Mouse (Mus musculus): ENCODE results near the gene Methig1.
A peak's percentile ranks its signal among the peaks of the same experiment; 100 is the strongest.
"Not testable (repeated sequence)": the region's sequence is repeated elsewhere in the genome, so short reads cannot be mapped to it uniquely, and the experiment has no call there.

Methig1 gene

GRCm38 (mm10) chr15:100352711-100353250, at the start of gene Methig1, which contains the start of gene Mettl7a2:
Gene Methig1, plus strand, starts transcription at chr15:100353149.
Gene Mettl7a2, plus strand, starts transcription at chr15:100353200.
- no peak for ATAC-seq (ENCODE audit: low TSS enrichment)

DNA sequence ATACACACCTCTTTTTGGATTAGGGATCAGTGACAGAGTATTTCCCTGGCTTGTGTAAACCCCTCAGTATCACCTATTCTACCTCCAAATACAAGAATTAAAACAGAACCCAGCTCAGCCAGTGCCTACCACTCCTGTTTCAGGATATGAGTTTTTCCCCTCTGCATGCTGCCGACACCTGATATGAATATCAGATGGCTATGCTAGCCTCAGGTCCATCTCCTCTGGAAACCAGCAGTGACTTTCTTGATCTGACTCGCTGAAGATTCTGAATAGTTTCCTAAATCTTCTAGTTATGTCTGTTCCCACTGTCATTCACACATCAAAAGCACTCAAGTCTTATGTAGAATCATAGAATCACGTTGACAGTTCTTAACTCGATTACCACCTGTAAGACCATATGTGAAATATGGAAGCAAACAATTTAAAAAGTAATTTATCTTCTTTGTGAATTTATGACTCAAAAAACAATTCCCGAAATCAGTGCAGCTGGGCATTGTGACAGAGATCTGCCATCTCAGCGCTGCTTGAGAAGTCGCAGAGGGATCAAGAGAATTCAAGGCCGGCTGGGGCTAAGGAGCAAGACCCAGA, 49.4 kb upstream of the Methig1 start:
- ATAC-seq (ENCODE audit: low TSS enrichment) = no peak

DNA sequence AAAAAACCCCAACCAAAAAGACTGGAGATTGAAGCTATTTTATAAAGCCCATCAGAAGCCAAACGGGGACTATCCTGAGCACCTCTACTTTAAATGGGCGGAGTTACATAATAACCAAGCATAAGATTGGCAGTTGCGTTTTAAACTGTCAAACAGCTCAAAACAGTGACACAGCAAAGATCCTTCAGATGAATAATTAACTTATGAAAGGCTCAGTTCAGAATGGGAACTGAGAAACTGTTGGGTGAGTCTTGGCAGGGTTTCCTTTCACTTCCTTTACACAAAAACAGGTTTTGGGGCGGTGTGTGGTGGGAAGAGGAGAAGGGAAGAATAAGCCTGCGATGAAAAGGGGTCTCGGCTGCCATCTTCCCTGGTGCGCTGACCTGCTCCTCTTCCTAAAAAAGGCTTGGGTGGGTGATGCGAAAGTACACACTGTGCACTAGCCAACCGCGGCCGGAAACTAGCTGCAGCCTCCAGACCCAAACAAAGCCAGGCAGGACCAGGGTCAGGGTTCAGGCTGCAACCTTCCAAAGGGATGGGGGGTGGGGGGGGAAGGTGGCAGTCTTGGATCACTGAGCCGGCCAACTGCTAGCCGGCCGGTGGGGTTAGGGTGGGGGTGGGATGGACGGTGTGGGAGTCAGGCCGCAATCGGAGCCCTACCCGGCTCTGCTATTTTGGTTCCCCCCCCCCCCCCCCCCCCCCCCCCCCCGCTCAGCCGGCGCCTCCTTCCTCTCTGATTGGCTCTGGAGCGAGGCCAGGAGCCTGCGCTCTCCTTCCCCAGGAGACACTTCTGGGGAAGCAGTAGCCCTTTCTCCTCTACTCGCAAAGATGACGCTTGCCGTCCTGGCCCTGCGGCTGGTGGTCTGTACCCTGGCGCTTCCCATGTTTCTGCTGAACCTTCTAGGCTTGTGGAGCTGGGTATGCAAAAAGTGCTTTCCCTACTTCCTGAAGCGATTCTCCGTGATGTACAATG, 48.6 kb upstream of the Methig1 start, which contains the start of gene Mettl7a1:
TSS of gene Mettl7a1 (plus strand) at position 122 of the 973 bp plus-strand sequence.
- ATAC-seq (ENCODE audit: low TSS enrichment) = peak; percentile 69

GRCm38 (mm10) chr15:100306201-100306600, 46.7 kb upstream of the Methig1 start:
- no peak for ATAC-seq (ENCODE audit: low TSS enrichment)

- not testable (repeated sequence) for ATAC-seq (ENCODE audit: low TSS enrichment)
Measured at GRCm38 (mm10) chr15:100307438-100308096, 45.4 kb upstream of the Methig1 start.

DNA sequence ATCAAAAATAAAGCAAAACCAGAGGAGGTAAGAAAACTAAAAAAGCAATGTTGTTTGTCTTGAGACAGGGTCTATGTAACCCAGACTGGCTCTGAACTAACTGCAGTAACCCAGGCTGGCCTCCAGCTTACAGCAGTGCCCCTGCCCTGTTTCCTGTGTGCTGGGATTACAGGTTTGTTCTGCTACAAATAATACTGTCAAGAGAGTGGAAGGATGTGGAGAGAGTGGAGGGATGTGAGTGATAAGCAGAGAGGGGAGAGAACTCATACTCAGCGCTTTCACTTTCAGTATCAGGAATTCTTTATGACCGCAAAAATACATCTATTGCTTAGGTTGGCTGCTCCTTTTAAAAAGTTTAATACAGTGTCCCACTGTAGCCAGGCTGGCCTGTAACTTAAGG, 40.6 kb upstream of the Methig1 start:
- ATAC-seq (ENCODE audit: low TSS enrichment) = no peak

- no peak for ATAC-seq (ENCODE audit: low TSS enrichment)
Measured at GRCm38 (mm10) chr15:100314448-100315145, 38.4 kb upstream of the Methig1 start.

GRCm38 (mm10) chr15:100318014-100318671, 34.8 kb upstream of the Methig1 start:
- ATAC-seq (ENCODE audit: low TSS enrichment) = not testable (repeated sequence)

GRCm38 (mm10) chr15:100319884-100320283, 33.1 kb upstream of the Methig1 start:
- ATAC-seq (ENCODE audit: low TSS enrichment) = no peak

- no peak for ATAC-seq (ENCODE audit: low TSS enrichment)
Measured at GRCm38 (mm10) chr15:100320295-100320905, 32.5 kb upstream of the Methig1 start.

GRCm38 (mm10) chr15:100321134-100321533, 31.8 kb upstream of the Methig1 start:
- ATAC-seq (ENCODE audit: low TSS enrichment) = no peak

- ATAC-seq (ENCODE audit: low TSS enrichment) = peak; percentile 55; the same call in 1 of the 2 replicates
Measured at GRCm38 (mm10) chr15:100324021-100324591, 28.8 kb upstream of the Methig1 start.

GRCm38 (mm10) chr15:100325235-100325634, 27.7 kb upstream of the Methig1 start:
- no peak for ATAC-seq (ENCODE audit: low TSS enrichment)

GRCm38 (mm10) chr15:100328089-100328488, 24.9 kb upstream of the Methig1 start:
- ATAC-seq (ENCODE audit: low TSS enrichment) = not testable (repeated sequence)

GRCm38 (mm10) chr15:100329336-100329735, 23.6 kb upstream of the Methig1 start:
- ATAC-seq (ENCODE audit: low TSS enrichment) = not testable (repeated sequence)

DNA sequence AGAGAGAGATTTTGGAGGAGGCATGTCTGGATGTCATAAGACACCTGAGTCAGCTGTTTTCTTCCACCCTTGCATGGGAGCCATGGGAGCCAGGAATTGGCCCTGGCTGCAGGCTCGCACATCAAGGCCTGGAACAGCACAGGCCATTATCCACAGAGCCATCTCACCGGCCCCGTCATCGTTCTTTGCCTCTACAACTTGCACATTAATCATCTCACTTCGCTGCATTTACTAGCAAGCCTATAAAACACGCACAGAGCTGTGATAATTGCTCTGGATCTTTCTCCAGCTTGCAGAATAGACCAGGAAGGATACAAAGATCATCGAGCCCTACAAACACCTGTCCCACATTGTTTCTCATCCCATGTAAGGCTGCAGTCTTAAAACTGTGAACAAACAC, 22.2 kb upstream of the Methig1 start:
- ATAC-seq (ENCODE audit: low TSS enrichment) = no peak

DNA sequence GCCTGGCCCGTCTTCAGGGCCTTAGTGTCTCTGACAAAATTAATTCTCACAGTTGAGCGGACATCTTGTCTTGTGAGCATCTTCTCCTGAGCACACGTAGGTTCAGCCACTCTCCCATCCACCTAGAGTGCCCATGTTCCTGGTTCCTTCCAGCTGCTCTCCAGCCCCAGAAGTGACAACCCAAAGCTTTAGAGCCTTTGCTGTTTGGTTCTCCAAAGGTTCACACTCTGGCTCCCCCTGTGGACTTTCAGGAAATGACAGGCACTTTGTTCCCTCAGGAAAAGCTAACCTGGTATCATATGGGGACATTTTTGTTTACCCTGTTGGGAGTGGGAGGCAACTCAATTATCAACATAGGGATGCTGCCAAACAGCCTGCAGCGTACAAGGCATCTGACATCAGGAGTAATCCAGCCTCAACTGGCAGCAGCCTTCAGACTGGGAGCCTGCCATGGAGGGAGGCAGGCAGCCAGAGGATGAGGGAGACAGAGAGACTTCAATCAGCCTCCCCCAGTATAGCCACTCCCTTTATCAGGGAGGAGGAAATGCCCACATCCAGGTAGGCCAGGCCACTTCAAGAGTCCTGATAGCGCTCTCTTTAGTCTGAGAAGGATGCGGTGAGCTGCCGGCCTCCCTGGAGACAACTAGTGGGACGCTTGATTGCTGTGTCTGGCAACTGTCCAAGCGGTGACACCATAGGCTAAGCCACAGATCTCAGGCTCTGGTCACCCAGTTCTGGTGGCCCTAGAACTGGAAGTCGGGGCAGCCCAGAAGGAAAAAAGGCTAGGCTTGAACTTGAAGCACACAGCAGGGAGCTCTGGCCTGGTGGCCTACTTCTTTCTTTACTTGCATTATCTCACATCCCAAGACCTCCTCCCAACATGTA, 20.6 kb upstream of the Methig1 start:
- ATAC-seq (ENCODE audit: low TSS enrichment) = peak; percentile 64

DNA sequence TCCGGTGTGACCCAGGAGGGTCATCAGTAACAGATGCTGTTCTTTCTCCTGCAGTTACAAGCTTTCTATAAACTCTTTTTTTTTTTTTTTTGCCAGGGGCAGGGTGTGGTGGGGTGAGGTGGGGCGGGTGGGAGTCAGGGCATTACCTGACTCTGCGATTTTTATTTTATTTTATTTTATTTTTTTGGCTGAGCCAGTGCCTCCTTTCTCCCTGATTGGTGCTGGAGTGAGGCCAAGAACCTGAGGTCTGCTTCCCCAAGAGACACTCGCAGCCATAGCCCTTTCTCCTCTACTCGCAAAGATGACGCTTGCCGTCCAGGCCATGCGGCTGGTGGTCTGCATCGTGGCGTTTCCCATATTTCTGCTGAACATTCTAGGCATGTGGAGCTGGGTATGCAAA, 18.3 kb upstream of the Methig1 start, which contains the start of gene Mettl7a3:
TSS of gene Mettl7a3 (plus strand) at position 301 of the 400 bp plus-strand sequence.
- ATAC-seq (ENCODE audit: low TSS enrichment) = no peak

DNA sequence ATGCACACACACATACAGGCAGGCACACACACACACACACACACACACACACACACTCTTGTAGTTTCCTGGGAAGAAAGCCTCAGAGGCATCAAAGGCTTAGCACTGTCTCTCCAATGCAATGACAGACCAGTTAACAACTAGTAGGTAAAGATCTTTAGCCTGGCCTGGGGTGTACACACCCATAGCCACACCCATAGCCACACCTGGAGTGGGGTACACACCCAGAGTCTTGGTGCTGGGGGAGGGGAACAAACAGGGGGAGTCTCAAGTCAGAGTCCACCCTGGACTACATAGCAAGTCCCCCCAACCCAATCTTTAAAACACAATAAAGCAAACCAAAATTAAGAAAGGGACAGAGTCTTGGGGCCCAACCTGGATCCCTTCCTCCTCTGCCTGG, 15.6 kb upstream of the Methig1 start:
- ATAC-seq (ENCODE audit: low TSS enrichment) = not testable (repeated sequence)

Measured in frontal cortex, adult (tissue).